Mouse (Mus musculus): Measurements from ENCODE around the gene Nfkbib.
A peak's percentile ranks its signal among the peaks of the same experiment; 100 is the strongest.

The Nfkbib gene

DNA sequence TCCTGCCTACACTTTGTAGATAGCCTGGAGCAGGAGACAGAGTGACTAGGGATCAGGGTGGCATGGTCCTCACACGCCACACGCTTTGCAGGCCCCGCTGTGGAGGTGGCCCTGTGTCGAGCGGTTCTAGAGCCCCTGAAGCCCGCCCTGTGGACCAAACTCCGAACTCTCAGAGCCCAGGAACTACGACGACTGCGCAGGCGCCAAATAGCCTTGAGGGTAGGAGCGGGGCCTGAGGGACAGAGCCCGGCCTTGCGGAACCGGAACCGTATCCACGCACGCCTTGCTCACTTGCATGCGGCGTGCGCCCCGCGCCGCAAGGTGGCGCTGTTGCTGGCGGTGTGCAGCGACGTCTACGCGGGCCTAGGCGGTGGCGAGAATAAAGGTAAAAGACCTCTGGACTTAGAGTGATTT lies 29.3 kb upstream of the Nfkbib start:
- peak; percentile 79 for DNase-seq

DNA sequence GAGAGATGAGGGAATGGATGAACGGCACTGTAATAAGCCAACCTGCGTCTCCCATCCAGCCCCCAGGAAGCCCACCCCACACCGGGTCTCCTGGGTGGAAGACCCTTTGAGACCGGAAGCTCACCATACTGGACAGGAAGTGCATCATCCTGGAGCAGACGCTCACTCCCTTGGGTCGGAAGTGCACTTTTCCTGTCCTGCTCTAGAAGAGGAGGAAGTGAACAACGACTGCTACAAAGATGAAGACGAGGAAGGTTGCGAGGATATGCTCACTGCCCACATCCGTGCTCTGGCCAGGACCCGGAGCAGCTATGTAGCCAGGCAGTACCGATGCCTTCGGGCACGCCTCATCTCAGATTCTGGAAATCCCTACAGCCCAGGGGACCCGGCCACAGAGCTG lies 28.5 kb upstream of the Nfkbib start:
- no peak for DNase-seq

DNA sequence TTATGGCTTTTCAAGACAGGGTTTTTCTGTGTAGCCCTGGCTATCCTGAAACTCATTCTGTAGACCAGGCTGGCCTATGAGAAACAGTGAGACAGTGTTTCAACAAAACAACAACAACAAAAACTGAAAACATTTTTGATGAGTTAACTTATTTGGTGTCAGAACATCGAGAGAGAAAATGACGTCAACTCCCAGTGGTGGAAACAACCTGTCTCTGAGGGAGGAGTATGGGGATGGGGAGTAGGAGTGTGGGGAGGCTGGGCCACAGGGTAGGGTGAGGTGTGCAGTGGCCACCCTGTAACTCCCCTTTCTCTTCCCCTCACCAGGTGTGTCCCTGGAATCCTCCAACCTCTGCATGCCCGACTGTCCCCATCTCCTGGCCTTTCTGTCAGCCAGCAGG lies 27.2 kb upstream of the Nfkbib start:
- no peak for DNase-seq

DNA sequence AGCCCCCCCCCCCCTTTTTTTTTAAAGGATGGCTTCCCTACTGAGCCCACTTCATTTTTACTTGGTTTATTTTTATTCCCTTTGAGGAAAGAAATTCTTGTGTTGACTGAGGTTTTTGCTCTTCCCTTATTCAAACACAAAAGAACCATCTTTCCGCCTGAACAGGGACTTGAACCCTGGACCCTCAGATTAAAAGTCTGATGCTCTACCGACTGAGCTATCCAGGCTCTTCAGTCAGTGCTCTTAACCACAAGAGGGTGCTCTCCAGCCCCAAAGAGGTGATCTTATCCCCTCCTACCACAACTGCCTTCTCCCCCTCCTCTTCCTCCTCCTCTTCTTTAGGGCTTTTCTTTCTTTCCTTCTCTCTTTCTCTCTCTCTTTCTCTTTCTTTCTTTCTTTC lies 26.5 kb upstream of the Nfkbib start:
- DNase-seq, result no peak

GRCm38 (mm10) chr7:28792391-28793185 lies 25.3 kb upstream of the Nfkbib start:
- no peak for DNase-seq

- DNase-seq, result no peak
Observed at GRCm38 (mm10) chr7:28791706-28792105, 24.4 kb upstream of the Nfkbib start.

- DNase-seq, result no peak
Observed at GRCm38 (mm10) chr7:28790066-28790806, 22.9 kb upstream of the Nfkbib start.

DNA sequence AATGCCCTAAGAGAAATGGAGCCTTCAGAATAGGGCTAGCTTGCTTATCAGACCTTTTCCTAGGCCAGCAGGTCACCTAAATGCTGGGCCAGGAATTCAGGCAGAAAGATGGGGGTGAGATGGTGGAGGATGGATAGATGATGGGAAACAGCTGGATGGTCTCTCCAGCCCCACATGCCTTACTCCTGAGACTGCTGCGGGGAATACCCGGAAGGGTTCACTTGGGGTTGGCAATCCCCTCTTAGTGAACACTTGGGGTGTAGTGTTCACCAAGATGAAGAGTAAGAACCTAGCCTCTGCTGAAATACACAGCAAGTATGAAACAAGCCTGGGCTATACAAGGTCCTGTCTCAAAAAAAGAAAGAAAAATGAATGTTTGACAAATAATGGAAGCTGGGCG lies 21.9 kb upstream of the Nfkbib start:
- DNase-seq, result no peak

- DNase-seq, result no peak
Observed at GRCm38 (mm10) chr7:28788307-28789195, 21.2 kb upstream of the Nfkbib start, which contains the start of gene Rinl. TSS of gene Rinl (plus strand) at chr7:28788969.

DNA sequence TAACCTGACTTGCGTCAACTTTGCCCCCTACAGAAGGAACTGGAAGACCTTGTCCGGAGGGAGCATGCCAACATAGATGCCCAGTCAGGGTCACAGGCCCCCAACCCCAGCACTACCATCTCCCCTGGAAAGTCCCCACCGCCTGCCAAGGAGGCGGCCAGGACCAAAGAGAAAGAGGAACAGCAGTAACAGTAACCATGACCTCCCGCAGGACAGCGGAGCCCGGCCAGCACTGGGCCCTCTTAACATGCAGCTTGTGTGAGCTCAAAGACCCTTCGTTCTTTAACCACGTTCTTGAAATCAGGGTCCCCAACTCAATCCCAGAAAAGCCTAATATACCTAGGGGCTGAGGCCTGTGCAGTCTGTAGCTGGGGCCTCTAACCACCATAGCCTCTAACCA lies 20.6 kb upstream of the Nfkbib start:
- no peak for DNase-seq

GRCm38 (mm10) chr7:28785161-28785560 lies 17.8 kb upstream of the Nfkbib start:
- no peak for DNase-seq

- DNase-seq, result no peak
Observed at GRCm38 (mm10) chr7:28781261-28781663, 13.9 kb upstream of the Nfkbib start.

DNA sequence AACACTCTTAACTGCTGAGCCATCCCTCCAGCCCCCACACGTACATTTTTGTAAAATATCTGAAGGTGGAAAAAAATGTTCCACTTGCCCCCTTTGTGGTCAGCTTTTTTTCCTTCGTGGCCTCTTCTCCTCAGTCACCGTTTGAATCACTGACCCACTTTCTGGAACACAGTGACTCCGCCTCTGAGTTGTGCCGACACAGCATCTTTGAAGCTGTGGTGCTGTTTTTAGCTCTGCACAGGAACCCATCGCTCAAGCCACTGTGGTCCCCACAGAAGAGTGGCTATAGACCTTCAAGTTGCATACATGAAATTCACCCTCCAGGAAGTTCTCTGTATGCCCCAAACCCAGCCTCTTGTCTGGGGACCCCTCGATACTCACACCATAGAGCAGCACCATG lies 13.5 kb upstream of the Nfkbib start:
- DNase-seq, result no peak

DNA sequence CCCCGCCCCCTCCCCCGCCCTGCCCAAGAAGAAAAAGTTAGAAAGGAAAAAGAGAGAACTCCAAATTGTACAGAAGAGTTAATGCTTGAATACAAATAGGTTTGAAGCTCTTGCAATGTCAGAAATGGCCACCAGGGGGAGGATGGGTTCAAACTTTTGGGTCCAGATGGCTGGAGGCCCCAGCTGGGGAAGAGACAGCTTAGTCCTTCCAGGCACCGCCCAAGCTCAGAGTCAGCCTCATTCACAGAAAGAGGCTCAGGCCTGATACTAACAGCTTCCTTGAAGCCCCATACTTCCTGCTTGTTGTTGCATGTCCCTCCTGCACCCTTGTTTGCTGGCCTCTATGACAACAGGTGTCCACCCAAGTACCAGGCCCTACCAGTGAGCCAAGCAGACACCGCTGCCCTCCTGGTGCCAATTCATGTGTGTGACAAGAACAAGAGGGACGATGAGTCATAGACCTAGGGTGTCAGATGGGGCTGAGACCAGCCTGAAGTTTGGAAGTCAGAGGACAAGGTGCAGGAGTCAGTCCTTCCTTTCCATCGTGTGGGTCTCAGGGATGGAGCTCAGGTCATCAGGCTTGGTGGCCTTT lies 12.9 kb upstream of the Nfkbib start:
- DNase-seq, result peak; percentile 91

- DNase-seq, result no peak
Observed at GRCm38 (mm10) chr7:28778825-28779224, 11.5 kb upstream of the Nfkbib start.

GRCm38 (mm10) chr7:28775129-28775528 lies 7.8 kb upstream of the Nfkbib start:
- no peak for DNase-seq

DNA sequence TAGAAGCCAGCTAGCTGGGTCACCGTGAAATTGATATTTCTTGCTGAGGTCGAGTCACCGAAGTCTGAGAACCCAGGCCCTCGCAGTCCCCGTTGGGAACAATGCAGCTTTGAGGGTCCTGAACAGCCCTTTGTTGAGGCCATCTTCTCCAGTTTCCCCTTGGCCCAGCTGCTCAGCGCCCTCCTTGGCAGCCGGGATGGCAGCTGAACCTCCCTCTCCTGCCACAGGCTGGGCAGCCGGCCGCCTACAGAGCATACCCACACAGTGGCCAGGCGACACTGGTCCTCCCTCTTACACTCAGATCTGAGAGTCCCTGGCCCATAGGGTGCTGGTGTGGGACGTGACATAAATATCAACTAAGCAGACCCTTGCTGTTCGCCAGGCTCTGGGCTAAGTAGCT lies 6.9 kb upstream of the Nfkbib start:
- DNase-seq, result no peak

DNA sequence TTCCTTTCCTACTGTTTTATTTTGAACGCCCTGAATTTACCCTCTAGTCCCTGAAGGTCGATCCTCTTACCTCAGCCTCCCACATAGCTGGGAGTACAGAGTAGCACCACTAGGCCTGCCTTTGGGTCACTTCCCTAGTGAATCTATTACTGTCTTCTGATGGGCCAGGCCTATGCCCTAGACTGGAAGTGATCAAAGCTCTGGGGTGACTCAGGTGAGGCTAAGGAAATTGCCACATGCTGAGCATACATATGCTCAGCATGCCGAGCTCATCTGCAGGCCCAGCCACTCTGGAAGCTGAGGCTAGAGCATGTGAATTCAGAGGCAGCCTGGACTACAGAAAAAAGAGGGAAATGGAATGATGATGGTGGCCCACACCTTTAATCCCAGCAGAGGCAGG lies 5.9 kb upstream of the Nfkbib start:
- no peak for DNase-seq

GRCm38 (mm10) chr7:28771867-28772266 lies 4.6 kb upstream of the Nfkbib start:
- no peak for DNase-seq

- DNase-seq, result no peak
Observed at GRCm38 (mm10) chr7:28770309-28770708, 3.0 kb upstream of the Nfkbib start.

- no peak for DNase-seq
Observed at GRCm38 (mm10) chr7:28769414-28769958, 2.2 kb upstream of the Nfkbib start.

- no peak for DNase-seq
Observed at GRCm38 (mm10) chr7:28766910-28767309, 402 bp downstream of the Nfkbib start.
